Mouse (Mus musculus) heart, adult 2 months (tissue): ENCODE data around the gene Myadml2.

Experiments used
- CTCF ChIP-seq: fragments of 200-600 bp; IDR thresholded peaks from 2 replicates; pipeline ENCODE4 v1.8.1; 2022; ENCODE audit warnings: antibody characterized with exemption, mild to moderate bottlenecking, moderate library complexity
- POLR2A ChIP-seq: fragments of 200-500 bp; IDR thresholded peaks from 2 replicates; pipeline ENCODE4 v1.6.1; 2011; ENCODE audit warnings: mild to moderate bottlenecking, low read depth, low read length, control low read depth; ENCODE audit not compliant: insufficient read depth

GRCm38 (mm10) chr11:120666617-120667016 lies 18.7 kb upstream of the Myadml2 start:
- no peak for TF ChIP-seq CTCF
- TF ChIP-seq POLR2A, result no peak
